Mouse (Mus musculus): ENCODE results near the gene Dhcr7. TPM values are rescaled to one million over a fixed set of nuclear protein-coding genes. Genes with fewer than 3 reads are reported as not detected.

The Dhcr7 gene
- total RNA-seq (2015) = 11.4 and 13.1 TPM in 2 replicates
- 3.0 and 6.1 TPM in 2 replicates for total RNA-seq (2017)

- peak; percentile 94 for ATAC-seq (ENCODE audit: poor library complexity, severe bottlenecking)
These were observed at the start of gene Dhcr7, which contains the start of gene Nadsyn1 for GRCm38 (mm10) chr7:143822375-143823265. Gene Dhcr7 (plus strand): TSS chr7:143823145. Gene Nadsyn1 (minus strand): TSS chr7:143822849.

GRCm38 (mm10) chr7:143776137-143776536 is 46.8 kb upstream of the Dhcr7 start:
- ATAC-seq (ENCODE audit: poor library complexity, severe bottlenecking) = no peak

GRCm38 (mm10) chr7:143777375-143777774 is 45.6 kb upstream of the Dhcr7 start:
- no peak for ATAC-seq (ENCODE audit: poor library complexity, severe bottlenecking)

DNA sequence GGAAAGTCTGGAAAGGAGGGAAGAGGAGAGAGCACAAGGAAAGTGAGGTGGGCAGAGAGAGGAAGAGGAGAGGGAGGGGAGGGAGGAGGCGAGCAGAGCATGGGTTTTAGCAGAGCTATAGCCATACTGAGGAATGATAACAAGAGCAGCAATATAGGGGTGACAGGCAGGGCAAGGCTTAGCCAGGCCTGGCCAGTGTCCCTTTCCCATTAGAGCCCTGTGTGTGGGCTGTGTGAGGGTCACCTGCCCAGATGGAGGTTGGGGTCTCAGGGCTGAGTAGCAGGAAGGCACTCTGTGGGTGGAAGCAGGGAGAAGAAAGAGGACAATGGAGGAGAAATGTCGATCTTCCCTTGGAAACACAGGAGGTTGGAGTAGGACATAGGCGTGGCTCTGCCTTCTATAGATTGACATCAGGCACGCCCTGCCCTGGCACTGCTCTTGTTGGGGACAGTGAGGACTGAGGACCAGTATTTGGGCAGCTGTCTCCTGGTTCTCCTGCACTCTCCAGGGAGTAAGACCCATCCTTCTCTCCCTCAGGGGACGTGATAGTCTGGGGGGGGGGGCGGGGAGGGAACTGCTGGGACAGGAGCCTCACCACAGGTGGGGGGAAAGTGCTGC is 39.5 kb upstream of the Dhcr7 start:
- ATAC-seq (ENCODE audit: poor library complexity, severe bottlenecking) = no peak

DNA sequence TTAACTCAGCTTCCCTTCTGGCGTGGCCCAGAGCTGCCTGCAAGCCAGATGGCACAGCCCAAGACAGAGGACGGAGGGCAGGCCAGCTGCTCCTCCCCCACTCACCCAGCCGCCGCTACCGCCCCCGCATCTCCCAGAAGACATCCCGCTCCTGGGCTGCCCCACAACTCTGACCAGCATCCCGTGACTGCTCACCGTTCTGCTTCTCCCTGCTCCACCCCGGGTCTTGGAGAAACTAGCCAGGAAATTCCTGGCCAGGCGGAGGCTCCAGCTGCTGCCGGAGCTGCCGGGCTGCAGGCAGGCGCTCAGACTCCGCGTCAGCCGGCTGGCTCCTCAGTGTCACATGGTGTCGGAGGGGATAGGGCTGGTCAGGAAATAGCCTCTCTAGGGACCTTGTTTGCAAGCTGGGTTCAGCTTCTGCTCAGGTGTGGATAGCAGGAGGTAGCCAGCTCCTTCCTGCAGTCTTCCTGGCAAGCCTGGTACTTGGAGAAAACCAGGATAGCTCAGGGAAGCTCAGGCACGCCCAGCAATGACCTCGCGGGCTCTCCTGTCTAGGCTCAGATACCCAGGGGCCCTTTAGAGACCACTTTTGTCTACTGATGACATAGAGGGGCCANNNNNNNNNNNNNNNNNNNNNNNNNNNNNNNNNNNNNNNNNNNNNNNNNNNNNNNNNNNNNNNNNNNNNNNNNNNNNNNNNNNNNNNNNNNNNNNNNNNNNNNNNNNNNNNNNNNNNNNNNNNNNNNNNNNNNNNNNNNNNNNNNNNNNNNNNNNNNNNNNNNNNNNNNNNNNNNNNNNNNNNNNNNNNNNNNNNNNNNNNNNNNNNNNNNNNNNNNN is 38.7 kb upstream of the Dhcr7 start, which contains the start of gene Mrgpre:
Gene Mrgpre, minus strand, starts transcription at position 505 of the 834 bp plus-strand sequence.
- peak; percentile 42 for ATAC-seq (ENCODE audit: poor library complexity, severe bottlenecking)

GRCm38 (mm10) chr7:143792336-143792985 is 30.5 kb upstream of the Dhcr7 start:
- ATAC-seq (ENCODE audit: poor library complexity, severe bottlenecking) = no peak

DNA sequence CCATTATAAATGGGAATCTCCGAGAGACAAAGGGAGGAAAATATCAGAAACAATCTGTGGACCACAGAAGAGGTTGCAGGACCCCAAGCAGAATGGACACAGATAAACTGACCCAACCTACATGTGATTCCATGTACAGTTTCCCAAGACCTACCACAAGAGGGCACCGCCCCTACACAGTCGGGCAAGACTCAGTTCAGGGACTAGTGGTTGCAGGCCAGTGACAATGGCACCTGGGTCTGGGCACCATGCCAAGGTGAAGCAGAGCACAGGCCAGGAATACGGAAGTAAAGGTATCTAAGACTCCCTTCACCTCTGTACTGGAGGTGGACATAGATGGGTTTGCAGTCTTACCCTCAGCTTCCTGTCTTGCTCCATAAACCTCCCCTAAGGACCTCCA is 29.8 kb upstream of the Dhcr7 start:
- ATAC-seq (ENCODE audit: poor library complexity, severe bottlenecking) = peak; percentile 86

GRCm38 (mm10) chr7:143798783-143799182 is 24.2 kb upstream of the Dhcr7 start:
- no peak for ATAC-seq (ENCODE audit: poor library complexity, severe bottlenecking)

DNA sequence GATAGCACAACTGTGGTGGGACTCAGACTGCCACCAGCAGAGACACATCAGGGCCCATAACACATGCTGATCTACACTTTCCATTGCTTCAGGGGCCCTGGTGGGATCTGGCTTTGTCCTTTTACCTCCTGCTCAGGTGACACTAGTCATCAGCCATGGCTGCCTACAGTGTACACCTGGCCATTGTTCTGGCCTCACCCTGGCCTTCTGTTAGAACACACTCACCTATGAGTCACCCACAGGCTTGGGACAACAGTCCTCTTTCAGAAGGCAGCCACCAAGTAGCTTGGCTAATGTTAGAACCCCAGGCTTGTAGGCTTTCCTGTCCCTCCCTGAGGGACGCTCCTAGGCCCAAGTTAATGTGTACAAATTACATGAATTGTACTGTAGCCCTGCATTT is 22.2 kb upstream of the Dhcr7 start:
- no peak for ATAC-seq (ENCODE audit: poor library complexity, severe bottlenecking)

GRCm38 (mm10) chr7:143801195-143802065 is 21.5 kb upstream of the Dhcr7 start:
- no peak for ATAC-seq (ENCODE audit: poor library complexity, severe bottlenecking)

DNA sequence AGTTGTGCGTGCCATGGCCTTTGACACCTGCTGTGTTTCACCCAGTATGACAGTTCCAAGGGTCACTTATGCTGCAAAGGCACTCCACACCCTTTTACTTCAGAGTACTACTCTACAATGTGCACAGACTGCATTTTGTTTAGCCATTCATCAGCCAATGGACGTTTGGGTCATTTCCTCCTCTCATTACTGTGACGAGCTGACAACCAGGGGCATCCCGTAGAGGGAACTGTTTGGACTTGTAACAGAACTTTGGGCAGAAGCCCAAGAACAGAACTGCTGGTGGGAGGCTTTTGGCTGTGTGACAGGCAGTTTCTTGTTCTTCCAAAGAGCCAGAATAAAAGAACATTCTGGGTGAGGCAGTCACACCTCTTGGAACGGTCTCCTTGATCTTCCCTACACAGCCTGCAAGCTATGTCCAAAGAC is 17.7 kb upstream of the Dhcr7 start:
- no peak for ATAC-seq (ENCODE audit: poor library complexity, severe bottlenecking)

GRCm38 (mm10) chr7:143808909-143809308 is 14.0 kb upstream of the Dhcr7 start:
- ATAC-seq (ENCODE audit: poor library complexity, severe bottlenecking) = peak; percentile 58

- ATAC-seq (ENCODE audit: poor library complexity, severe bottlenecking) = no peak
These were observed 3.7 kb upstream of the Dhcr7 start for GRCm38 (mm10) chr7:143819201-143819600.

DNA sequence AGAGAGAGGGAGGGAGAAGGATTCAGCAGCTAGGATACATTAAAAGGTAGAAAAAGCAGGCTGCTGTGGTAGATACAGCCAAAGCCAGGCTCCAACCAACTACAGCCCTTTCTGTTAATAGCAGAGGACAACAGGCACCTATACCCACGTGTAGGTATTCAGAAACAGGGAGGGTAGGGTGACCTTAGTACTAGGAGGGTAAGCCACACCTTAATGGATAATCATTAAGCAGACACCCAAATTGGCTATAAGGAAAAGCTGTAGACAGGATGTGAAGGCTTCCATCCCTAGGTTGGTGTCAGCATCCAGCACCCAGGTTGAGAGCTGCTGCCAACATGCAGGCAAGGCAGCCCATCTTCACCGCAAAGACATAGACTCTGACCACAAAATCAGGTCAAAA is 1.7 kb upstream of the Dhcr7 start:
- ATAC-seq (ENCODE audit: poor library complexity, severe bottlenecking) = no peak

GRCm38 (mm10) chr7:143823266-143823605 is 291 bp downstream of the Dhcr7 start:
- ATAC-seq (ENCODE audit: poor library complexity, severe bottlenecking) = no peak

- ATAC-seq (ENCODE audit: poor library complexity, severe bottlenecking) = no peak
These were observed 4.0 kb downstream of the Dhcr7 start for GRCm38 (mm10) chr7:143826985-143827384.

- peak; percentile 93 for ATAC-seq (ENCODE audit: poor library complexity, severe bottlenecking)
These were observed 6.8 kb downstream of the Dhcr7 start for GRCm38 (mm10) chr7:143829504-143830331.

GRCm38 (mm10) chr7:143830399-143830798 is 7.5 kb downstream of the Dhcr7 start:
- ATAC-seq (ENCODE audit: poor library complexity, severe bottlenecking) = peak; percentile 12

GRCm38 (mm10) chr7:143832196-143832595 is 9.3 kb downstream of the Dhcr7 start:
- ATAC-seq (ENCODE audit: poor library complexity, severe bottlenecking) = no peak

Measured in megakaryocyte, adult 5-6 weeks (primary cell).